Mouse (Mus musculus) left cerebral cortex, adult 11 months (tissue): ENCODE measurements around the gene Slc7a7.
"Not testable (repeated sequence)": the region's sequence is repeated elsewhere in the genome, so short reads cannot be mapped to it uniquely, and the experiment has no call there.

Experiments
- DNase-seq: peaks from one replicate; pipeline ENCODE4 v3.0.0; 2022; ENCODE audit warnings: low spot score

The Slc7a7 gene

GRCm38 (mm10) chr14:54377166-54377565 is 40.4 kb downstream of the Slc7a7 start:
- DNase-seq = no peak

- DNase-seq = no peak
Measured at GRCm38 (mm10) chr14:54375916-54376315, 41.7 kb downstream of the Slc7a7 start.

- no peak for DNase-seq
Measured at GRCm38 (mm10) chr14:54372923-54373322, 44.7 kb downstream of the Slc7a7 start.

GRCm38 (mm10) chr14:54371460-54371859 is 46.1 kb downstream of the Slc7a7 start:
- DNase-seq = no peak

GRCm38 (mm10) chr14:54370595-54370994 is 47.0 kb downstream of the Slc7a7 start:
- DNase-seq = no peak

- DNase-seq = no peak
Measured at GRCm38 (mm10) chr14:54369372-54369771, 48.2 kb downstream of the Slc7a7 start.

GRCm38 (mm10) chr14:54367429-54368060 is 50.0 kb downstream of the Slc7a7 start:
- no peak for DNase-seq

- no peak for DNase-seq
Measured at GRCm38 (mm10) chr14:54366581-54366980, 51.0 kb downstream of the Slc7a7 start.

GRCm38 (mm10) chr14:54365026-54365645 is 52.4 kb downstream of the Slc7a7 start:
- no peak for DNase-seq

GRCm38 (mm10) chr14:54363156-54363555 is 54.4 kb downstream of the Slc7a7 start:
- no peak for DNase-seq

- DNase-seq = peak; percentile 88
Measured at GRCm38 (mm10) chr14:54360577-54361340, 56.8 kb downstream of the Slc7a7 start, which contains the start of gene Oxa1l. Gene Oxa1l (plus strand): TSS chr14:54360834.

- no peak for DNase-seq
Measured at GRCm38 (mm10) chr14:54354406-54354805, 63.2 kb downstream of the Slc7a7 start.

- DNase-seq = no peak
Measured at GRCm38 (mm10) chr14:54352314-54352713, 65.3 kb downstream of the Slc7a7 start.

GRCm38 (mm10) chr14:54350773-54351541 is 66.6 kb downstream of the Slc7a7 start:
- not testable (repeated sequence) for DNase-seq

GRCm38 (mm10) chr14:54341807-54342206 is 75.8 kb downstream of the Slc7a7 start:
- DNase-seq = not testable (repeated sequence)

GRCm38 (mm10) chr14:54340836-54341235 is 76.7 kb downstream of the Slc7a7 start:
- DNase-seq = no peak

GRCm38 (mm10) chr14:54333452-54334189 is 84.0 kb downstream of the Slc7a7 start:
- DNase-seq = no peak

- no peak for DNase-seq
Measured at GRCm38 (mm10) chr14:54332176-54333074, 85.2 kb downstream of the Slc7a7 start.

GRCm38 (mm10) chr14:54331178-54331577 is 86.4 kb downstream of the Slc7a7 start:
- no peak for DNase-seq

GRCm38 (mm10) chr14:54329201-54329600 is 88.4 kb downstream of the Slc7a7 start:
- DNase-seq = no peak
